Comparison of ENCODE assay signal across 9 mouse cellular contexts in genomic region chr4:57916201-57916661, GRCm38 (mm10). TPM values are rescaled to one million over a fixed set of nuclear protein-coding genes. Genes with fewer than 3 reads are reported as not detected.
A peak's percentile ranks its signal among the peaks of the same experiment; 100 is the strongest.
DNase-seq lines count a peak whose midpoint lies in the region; ATAC-seq lines count a peak whose summit lies in the region.
"Had no signal": no experiment of that assay in that cellular context is flagged by ENCODE, and none has a peak within 500 bp of the region (broad histone marks: within the 10 kb centered on the region; RNA-seq: fewer than 3 reads in every experiment).

D630039A03Rik (minus strand) TSS chr4:57916297.

- no peak for DNase-seq in forebrain, embryonic 10.5 days (ENCODE audit: extremely low spot score, low spot score)
- DNase-seq in CD4-positive helper T cell, adult 2 months (ENCODE audit: low read depth, low spot score), result peak; percentile 60
- DNase-seq in cerebellum, postnatal 10 days, result peak; percentile 81 to 82
- no peak for DNase-seq in frontal cortex, postnatal 25 days (ENCODE audit: low spot score in 2 of 2)
- DNase-seq in gastrocnemius, postnatal 4 days (ENCODE audit: low spot score in 2 of 2), result no peak

- H3K9me3 ChIP-seq in forebrain, embryonic 10.5 days, result no peaks in the 10 kb centered on the region
- peaks cover 3% of the 10 kb centered on the region; the same call in 1 of the 2 replicates for H3K9me3 ChIP-seq in forebrain, embryonic 16.5 days (ENCODE audit: control insufficient read depth, low read length)
- H3K9me3 ChIP-seq in kidney, embryonic 14.5 days (ENCODE audit: control insufficient read depth, low read length), result no peaks in the 10 kb centered on the region
- no peaks in the 10 kb centered on the region for H3K9me3 ChIP-seq in lung, embryonic 16.5 days (ENCODE audit: control insufficient read depth, low read length)

- no peaks in the 10 kb centered on the region for H3K36me3 ChIP-seq in forebrain, embryonic 10.5 days (replicated peaks)
- H3K36me3 ChIP-seq in forebrain, embryonic 16.5 days (ENCODE audit: control insufficient read depth, insufficient read depth), result no peaks in the 10 kb centered on the region
- no peaks in the 10 kb centered on the region for H3K36me3 ChIP-seq in kidney, embryonic 14.5 days (ENCODE audit: control insufficient read depth, insufficient read depth, low read length)
- H3K36me3 ChIP-seq in lung, embryonic 16.5 days (ENCODE audit: control insufficient read depth, insufficient read depth, low read length), result no peaks in the 10 kb centered on the region

- H3K4me3 ChIP-seq in forebrain, embryonic 10.5 days, result 0 out of 2 replicates have a peak within 1 kb of the TSS, but pooled peaks have one; percentile 18
- H3K4me3 ChIP-seq in forebrain, embryonic 16.5 days (replicated peaks; ENCODE audit: low read length), result no peak within 1 kb of the TSS
- H3K4me3 ChIP-seq in kidney, embryonic 14.5 days (ENCODE audit: low read length), result peak within 1 kb of the TSS; percentile 15
- peak within 1 kb of the TSS; percentile 37 for H3K4me3 ChIP-seq in lung, embryonic 16.5 days (ENCODE audit: low read length)
- H3K4me3 ChIP-seq: erythroblast, embryonic 14.5 days had no signal

- WGBS in forebrain, embryonic 10.5 days, result 45% methylated on average over 9 of the region's 9 CpGs
- WGBS in forebrain, embryonic 16.5 days, result 30% methylated on average over 9 of the region's 9 CpGs
- 11% methylated on average over 9 of the region's 9 CpGs for WGBS in kidney, embryonic 14.5 days
- WGBS in lung, embryonic 16.5 days, result 9% methylated on average over 9 of the region's 9 CpGs

- peaks cover 32% of the 10 kb centered on the region for H3K27me3 ChIP-seq in forebrain, embryonic 10.5 days (ENCODE audit: poor library complexity, severe bottlenecking)
- H3K27me3 ChIP-seq in forebrain, embryonic 16.5 days (replicated peaks; ENCODE audit: control insufficient read depth, insufficient read depth, low read length), result no peaks in the 10 kb centered on the region
- no peaks in the 10 kb centered on the region for H3K27me3 ChIP-seq in kidney, embryonic 14.5 days (ENCODE audit: control insufficient read depth, insufficient read depth, low read length)
- H3K27me3 ChIP-seq in lung, embryonic 16.5 days (ENCODE audit: control insufficient read depth, insufficient read depth, low read depth, low read length), result no peaks in the 10 kb centered on the region

- H3K27ac ChIP-seq in forebrain, embryonic 10.5 days, result no peak within 1 kb of the TSS
- no peak within 1 kb of the TSS for H3K27ac ChIP-seq in forebrain, embryonic 16.5 days (ENCODE audit: low read length)
- 0 out of 2 replicates have a peak within 1 kb of the TSS, but pooled peaks have one; percentile 24 for H3K27ac ChIP-seq in kidney, embryonic 14.5 days (ENCODE audit: low read depth, low read length)
- H3K27ac ChIP-seq in lung, embryonic 16.5 days (ENCODE audit: low read length), result peak within 1 kb of the TSS; percentile 82

- peaks cover 33% of the 10 kb centered on the region for H3K4me1 ChIP-seq in forebrain, embryonic 10.5 days
- H3K4me1 ChIP-seq in forebrain, embryonic 16.5 days (replicated peaks; ENCODE audit: control insufficient read depth, insufficient read depth, low read length), result peaks cover 2% of the 10 kb centered on the region; the same call in 1 of the 2 replicates
- H3K4me1 ChIP-seq in kidney, embryonic 14.5 days (ENCODE audit: control insufficient read depth, insufficient read depth, low read length), result peaks cover 4% of the 10 kb centered on the region; the same call in 1 of the 2 replicates
- H3K4me1 ChIP-seq in lung, embryonic 16.5 days (replicated peaks; ENCODE audit: control insufficient read depth, insufficient read depth, low read length), result peaks cover 10% of the 10 kb centered on the region

- no peak within 1 kb of the TSS for H3K9ac ChIP-seq in forebrain, embryonic 16.5 days (replicated peaks; ENCODE audit: low read depth, low read length)
- H3K9ac ChIP-seq in kidney, embryonic 14.5 days (ENCODE audit: low read depth, low read length), result peak within 1 kb of the TSS; percentile 8
- H3K9ac ChIP-seq in lung, embryonic 16.5 days (ENCODE audit: low read length), result peak within 1 kb of the TSS; percentile 33

- no peak within 1 kb of the TSS for H3K4me2 ChIP-seq in forebrain, embryonic 16.5 days (ENCODE audit: low read length)
- peak within 1 kb of the TSS; percentile 36 for H3K4me2 ChIP-seq in kidney, embryonic 14.5 days (replicated peaks; ENCODE audit: low read depth, low read length)
- H3K4me2 ChIP-seq in lung, embryonic 16.5 days (ENCODE audit: low read depth, low read length), result peak within 1 kb of the TSS; percentile 51

- no peak for ATAC-seq in forebrain, embryonic 16.5 days
- no peak for ATAC-seq in kidney, embryonic 14.5 days (ENCODE audit: low FRiP score, low TSS enrichment)
- ATAC-seq in lung, embryonic 16.5 days (ENCODE audit: low read depth), result peak; percentile 23; the same call in 1 of the 2 replicates

RNA-seq across cellular contexts. Expression of gene D630039A03Rik, which starts in this region (rescaled TPM):
- polyA plus RNA-seq in forebrain, embryonic 10.5 days (2016; fragmentation: Nextera tagmentation; extraction: Ambion mirVana), result not detected in 2 replicates
- not detected in 2 replicates for polyA plus RNA-seq in forebrain, embryonic 16.5 days (2015; fragmentation: Nextera tagmentation; extraction: Ambion mirVana)
- polyA plus RNA-seq in kidney, embryonic 14.5 days (2014; fragmentation: Nextera tagmentation; extraction: Ambion mirVana), result 0.70 and 1.0 TPM in 2 replicates
- 3.4 and 3.5 TPM in 2 replicates for polyA plus RNA-seq in lung, embryonic 16.5 days (2015; fragmentation: Nextera tagmentation; extraction: Ambion mirVana)
- total RNA-seq in gastrocnemius, postnatal 4 days (2021), result not detected
- polyA plus RNA-seq: erythroblast, embryonic 14.5 days had no signal

Comparison
In these comparisons a context has a peak if more than half of its experiments do, and no peak if none do; other contexts are left out.
1. DNase-seq: peak in CD4-positive helper T cell, adult 2 months (single experiment) and cerebellum, postnatal 10 days (2 of 2); none in forebrain, embryonic 10.5 days (single experiment), frontal cortex, postnatal 25 days (0 of 2) and gastrocnemius, postnatal 4 days (0 of 2).
2. H3K27ac ChIP-seq: peak in kidney, embryonic 14.5 days (single experiment) and lung, embryonic 16.5 days (single experiment); none in forebrain, embryonic 10.5 days (single experiment) and forebrain, embryonic 16.5 days (single experiment).